Mouse (Mus musculus) embryonic fibroblast, embryonic 13.5 days (primary cell): ENCODE results near the gene Cd200r1. TPM values are rescaled to one million over a fixed set of nuclear protein-coding genes. Genes with fewer than 3 reads are reported as not detected.
"Not testable (repeated sequence)": the region's sequence is repeated elsewhere in the genome, so short reads cannot be mapped to it uniquely, and the experiment has no call there.

Experiments
- H3K27ac ChIP-seq: 2 replicates; pipeline ENCODE4 v1.5.1; 2012; ENCODE audit warnings: low read length, control low read depth, inconsistent platforms; ENCODE audit not compliant: insufficient read depth
- H3K4me1 ChIP-seq: 2 replicates; pipeline ENCODE4 v1.6.1; 2011; ENCODE audit warnings: low read length; ENCODE audit not compliant: control insufficient read depth, insufficient read depth
- H3K4me3 ChIP-seq: 2 replicates; pipeline ENCODE4 v1.5.1; 2011; ENCODE audit warnings: mild to moderate bottlenecking, control low read depth, low read length; ENCODE audit not compliant: insufficient read depth
- CTCF ChIP-seq: IDR thresholded peaks from 2 replicates; pipeline ENCODE4 v1.5.1; 2011; ENCODE audit warnings: mild to moderate bottlenecking, control low read depth, low read length, moderate library complexity, borderline replicate concordance; ENCODE audit not compliant: insufficient read depth
- POLR2A ChIP-seq: IDR thresholded peaks from 2 replicates; pipeline ENCODE4 v1.6.1; 2011; ENCODE audit warnings: low read depth, mild to moderate bottlenecking, control low read depth, low read length, moderate library complexity
- polyA plus RNA-seq: library from polyadenylated mRNA; stranded (reverse); fragments of >200 nt; gene quantifications from 2 replicates; pipeline ENCODE4 v1.2.4, GENCODE M21; 2011; ENCODE audit warnings: low read depth; ENCODE audit not compliant: missing spikeins, insufficient read length

The Cd200r1 gene
- polyA plus RNA-seq, 1 experiment = 1.1 TPM

DNA sequence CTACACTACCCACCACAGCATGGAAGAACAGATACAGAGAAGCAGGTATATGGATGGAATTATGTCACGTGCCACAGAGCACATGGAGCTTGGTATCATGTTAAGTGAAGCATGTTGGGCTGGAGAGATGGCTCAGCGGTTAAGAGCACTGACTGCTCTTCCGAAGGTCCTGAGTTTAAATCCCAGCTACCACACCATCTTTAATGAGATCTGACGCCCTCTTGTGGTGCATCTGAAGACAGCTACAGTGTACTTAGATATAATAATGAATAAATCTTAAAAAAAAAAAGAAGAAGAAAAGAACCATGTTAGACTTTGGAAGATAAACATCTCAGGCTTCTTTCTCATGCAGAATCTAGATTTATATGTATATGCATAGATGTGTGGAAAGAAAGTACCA, 15.2 kb downstream of the Cd200r1 start:
- Histone ChIP-seq H3K4me3 (no peak overlapping the region), H3K4me1 (no peaks in the 10 kb centered on the region), H3K27ac (no peak overlapping the region)
- TF ChIP-seq POLR2A (no peak), CTCF (no peak)

DNA sequence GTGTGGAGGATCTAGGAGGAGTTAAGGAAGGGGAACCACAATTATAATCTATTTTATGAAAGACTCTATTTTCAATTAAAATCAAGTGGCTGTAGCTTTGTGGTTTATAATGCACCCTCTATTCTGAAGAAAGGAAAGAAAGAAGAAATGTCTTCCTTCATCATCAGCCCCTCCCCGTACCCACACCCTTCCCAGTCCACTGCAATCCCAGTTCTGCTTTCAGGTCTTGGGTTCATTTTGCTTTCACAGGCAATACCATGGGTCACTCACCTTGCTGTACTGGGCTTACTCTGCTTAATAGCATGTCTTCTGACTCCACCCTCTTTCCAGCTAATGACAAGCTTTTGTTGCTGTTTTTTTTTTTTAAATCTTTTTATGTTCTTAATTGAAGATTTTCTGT, 21.4 kb downstream of the Cd200r1 start:
- no peaks in the 10 kb centered on the region for H3K4me1 ChIP-seq
- no peak overlapping the region for H3K27ac ChIP-seq
- TF ChIP-seq CTCF (no peak), POLR2A (no peak)
- no peak overlapping the region for H3K4me3 ChIP-seq

- H3K4me3 ChIP-seq = no peak overlapping the region
- TF ChIP-seq POLR2A (no peak), CTCF (no peak)
These were observed 28.9 kb downstream of the Cd200r1 start for GRCm38 (mm10) chr16:44794416-44794815.

GRCm38 (mm10) chr16:44805976-44806375, 40.4 kb downstream of the Cd200r1 start:
- no peak overlapping the region for H3K4me3 ChIP-seq
- no peaks in the 10 kb centered on the region for H3K4me1 ChIP-seq
- TF ChIP-seq POLR2A (no peak), CTCF (no peak)
- H3K27ac ChIP-seq = no peak overlapping the region

More at GRCm38 (mm10) chr16:44794416-44794815, 28.9 kb downstream of the Cd200r1 start:
- no peaks in the 10 kb centered on the region for H3K4me1 ChIP-seq
- no peak overlapping the region; the same call in 1 of the 2 replicates for H3K27ac ChIP-seq

- not testable (repeated sequence) for H3K4me1 ChIP-seq, H3K27ac ChIP-seq, H3K4me3 ChIP-seq
These were observed 44.7 kb downstream of the Cd200r1 start for GRCm38 (mm10) chr16:44810223-44810622.

DNA sequence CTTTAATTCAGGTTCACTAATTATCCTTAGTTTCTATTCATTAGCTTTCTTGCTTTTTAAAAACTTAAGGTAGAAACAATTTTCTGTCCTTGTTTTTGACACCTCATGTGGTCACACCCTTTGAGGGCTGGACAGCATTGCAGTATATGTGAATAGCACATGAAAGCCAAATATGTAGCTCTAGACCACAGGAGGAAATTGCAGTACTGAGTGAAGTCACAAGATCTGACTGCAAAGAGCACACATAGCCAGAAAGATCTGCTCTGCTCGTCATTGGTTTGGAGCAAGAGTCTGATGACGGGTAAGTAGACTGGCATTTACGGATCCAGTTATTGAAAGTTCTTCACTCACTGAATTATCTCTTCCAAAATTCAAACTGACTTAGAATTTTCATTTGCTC, 46.0 kb downstream of the Cd200r1 start, which contains the start of gene Cd200r4:
Gene Cd200r4, plus strand, starts transcription at position 190 of the 400 bp plus-strand sequence.
- no peak for TF ChIP-seq CTCF
- no peak for TF ChIP-seq POLR2A
- Histone ChIP-seq H3K27ac (no peak within 1 kb of the TSS), H3K4me3 (no peak within 1 kb of the TSS), H3K4me1 (no peaks in the 10 kb centered on the region)

GRCm38 (mm10) chr16:44812468-44813065, 47.0 kb downstream of the Cd200r1 start:
- H3K27ac ChIP-seq = no peak overlapping the region
- H3K4me3 ChIP-seq = no peak overlapping the region
- no peaks in the 10 kb centered on the region for H3K4me1 ChIP-seq
- TF ChIP-seq POLR2A (no peak), CTCF (no peak)

- Histone ChIP-seq H3K4me1 (no peaks in the 10 kb centered on the region), H3K4me3 (no peak overlapping the region), H3K27ac (no peak overlapping the region)
- no peak for TF ChIP-seq POLR2A
- no peak for TF ChIP-seq CTCF
These were observed 52.5 kb downstream of the Cd200r1 start for GRCm38 (mm10) chr16:44818010-44818409.

DNA sequence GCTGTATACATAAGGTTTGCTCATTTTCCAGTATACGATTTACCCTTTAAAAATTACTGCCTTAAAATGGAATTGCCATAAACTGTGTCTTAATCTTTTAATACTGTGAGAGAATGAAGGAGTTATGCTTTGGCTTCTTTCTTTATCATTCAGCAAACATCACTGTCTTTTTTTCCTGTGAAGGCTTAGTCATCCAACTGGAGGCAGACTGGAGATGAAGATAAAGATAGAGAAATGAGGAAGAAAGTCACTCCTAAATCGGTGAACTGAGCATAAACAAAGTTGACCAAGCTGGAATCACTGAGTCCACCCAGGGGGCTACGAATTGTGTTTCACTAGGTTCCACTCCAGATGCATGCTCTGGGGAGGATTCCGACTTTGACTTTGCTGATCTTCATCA, 55.0 kb downstream of the Cd200r1 start:
- Histone ChIP-seq H3K4me1 (no peaks in the 10 kb centered on the region), H3K27ac (no peak overlapping the region)
- no peak for TF ChIP-seq POLR2A
- TF ChIP-seq CTCF = no peak

DNA sequence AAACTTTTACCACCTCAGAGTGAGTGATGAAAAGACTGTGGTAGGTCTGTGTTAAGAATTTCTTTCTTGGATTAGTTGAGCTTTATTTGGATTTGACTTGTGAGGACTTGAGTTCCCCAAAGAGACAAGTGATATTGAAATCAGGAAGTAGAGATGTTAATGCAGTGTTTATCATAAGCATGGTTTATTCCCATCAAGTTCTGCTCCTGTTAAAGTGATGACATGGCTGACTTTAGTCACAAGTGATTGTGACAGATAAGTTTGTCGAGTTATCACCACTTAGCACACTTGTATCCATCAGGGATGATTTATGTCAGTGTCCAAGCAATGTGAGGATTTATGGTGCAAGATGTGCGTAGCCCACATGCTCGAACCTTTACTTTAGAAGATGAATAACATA, 66.8 kb downstream of the Cd200r1 start:
- Histone ChIP-seq H3K27ac (no peak overlapping the region), H3K4me1 (no peaks in the 10 kb centered on the region), H3K4me3 (no peak overlapping the region)
- no peak for TF ChIP-seq POLR2A
- TF ChIP-seq CTCF = no peak

More for the DNA sequence above, 55.0 kb downstream of the Cd200r1 start:
- H3K4me3 ChIP-seq = no peak overlapping the region

DNA sequence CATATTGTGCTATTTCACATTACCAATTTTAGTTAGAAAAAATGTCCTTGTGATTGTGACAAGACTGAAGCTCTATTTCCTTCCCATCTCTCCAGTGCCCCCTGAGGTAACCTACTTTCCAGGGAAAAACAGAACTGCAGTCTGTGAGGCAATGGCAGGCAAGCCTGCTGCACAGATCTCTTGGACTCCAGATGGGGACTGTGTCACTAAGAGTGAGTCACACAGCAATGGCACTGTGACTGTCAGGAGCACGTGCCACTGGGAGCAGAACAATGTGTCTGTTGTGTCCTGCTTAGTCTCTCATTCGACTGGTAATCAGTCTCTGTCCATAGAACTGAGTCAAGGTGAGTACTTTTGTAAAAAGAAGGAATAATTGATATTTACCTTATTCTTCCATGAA, 67.7 kb downstream of the Cd200r1 start:
- not testable (repeated sequence) for H3K4me1 ChIP-seq

More for the DNA sequence above, 67.7 kb downstream of the Cd200r1 start:
- not testable (repeated sequence) for H3K4me3 ChIP-seq, H3K27ac ChIP-seq

Other genes starting within 250 kb of the Cd200r1 start
- gene Boc, start 206.8 kb upstream of the Cd200r1 start, polyA plus RNA-seq = 13.7 and 30.6 TPM in 2 replicates
- gene Nepro, start 41.4 kb upstream of the Cd200r1 start, polyA plus RNA-seq = 17.5 and 19.6 TPM in 2 replicates
- gene Gtpbp8, start 19.4 kb upstream of the Cd200r1 start, polyA plus RNA-seq = 23.4 and 26.4 TPM in 2 replicates
- gene Cd200r4, start 46.0 kb downstream of the Cd200r1 start, polyA plus RNA-seq = not detected in 2 replicates
- not detected in 2 replicates for gene Cd200r2, start 101.4 kb downstream of the Cd200r1 start, polyA plus RNA-seq
- gene Cd200r3, start 177.9 kb downstream of the Cd200r1 start, polyA plus RNA-seq = not detected in 2 replicates